ENCODE assay signal across 27 mouse cellular contexts in the genomic region with DNA sequence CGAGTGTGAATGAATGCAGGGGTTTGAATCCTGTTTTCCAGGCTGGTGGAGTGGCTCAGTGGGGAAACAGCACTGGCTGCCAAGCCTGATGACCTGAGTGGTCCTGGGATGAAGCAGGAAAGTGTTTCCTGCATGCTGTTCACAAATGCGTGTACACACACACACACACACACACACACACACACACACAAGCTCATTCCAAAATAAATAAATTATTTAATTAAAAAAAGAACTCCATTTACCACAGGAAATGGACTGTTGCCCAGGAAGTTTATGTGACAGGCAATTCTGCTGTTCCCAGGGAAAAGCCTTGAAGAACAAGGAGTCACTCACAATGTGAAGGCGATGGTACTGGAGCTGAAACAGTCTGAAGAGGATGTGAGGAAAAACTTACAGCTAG. TPM values are rescaled to one million over a fixed set of nuclear protein-coding genes. Genes with fewer than 3 reads are reported as not detected.
A peak's percentile ranks its signal among the peaks of the same experiment; 100 is the strongest.
DNase-seq lines count a peak whose midpoint lies in the region; ATAC-seq and TF ChIP-seq lines count a peak whose summit lies in the region.
"Had no signal": no experiment of that assay in that cellular context is flagged by ENCODE, and none has a peak within 500 bp of the region (broad histone marks: within the 10 kb centered on the region; RNA-seq: fewer than 3 reads in every experiment).

No protein-coding gene starts in this region.

- no peaks in the 10 kb centered on the region for H3K9me3 ChIP-seq in heart, embryonic 14.5 days (ENCODE audit: control insufficient read depth, low read length)
- no peaks in the 10 kb centered on the region for H3K9me3 ChIP-seq in lung, postnatal 0 days (ENCODE audit: low read length)
- H3K9me3 ChIP-seq: forebrain, embryonic 10.5 days; hindbrain, embryonic 15.5 days; intestine, embryonic 15.5 days; stomach, embryonic 15.5 days had no signal

- no peak for ATAC-seq in heart, embryonic 14.5 days (ENCODE audit: insufficient number of reproducible peaks, insufficient read depth, low FRiP score, low read depth)
- no peak; the same call in 1 of the 2 replicates for ATAC-seq in lung, postnatal 0 days
- ATAC-seq: intestine, embryonic 15.5 days; liver, postnatal 0 days; midbrain, embryonic 16.5 days had no signal

- WGBS in heart, embryonic 14.5 days: 64% methylated on average over 3 of the region's 3 CpGs
- WGBS in lung, postnatal 0 days: 74% methylated on average over 3 of the region's 3 CpGs
- WGBS in olfactory bulb, adult 2 months: 59% methylated on average over 3 of the region's 3 CpGs

- no peaks in the 10 kb centered on the region for H3K4me1 ChIP-seq in heart, embryonic 14.5 days (ENCODE audit: control insufficient read depth in 2 of 2, insufficient read depth in 2 of 2, low read length in 2 of 2)
- H3K4me1 ChIP-seq in lung, postnatal 0 days (ENCODE audit: insufficient read depth, low read depth, low read length): no peaks in the 10 kb centered on the region
- H3K4me1 ChIP-seq in olfactory bulb, adult 2 months (ENCODE audit: control insufficient read depth, insufficient read depth, low read length): peaks cover 9% of the 10 kb centered on the region
- H3K4me1 ChIP-seq: forebrain, embryonic 10.5 days; hindbrain, embryonic 15.5 days; intestine, embryonic 15.5 days; stomach, embryonic 15.5 days had no signal

- peak overlapping the region; percentile 63 to 72; a peak in 3 of 4 replicates for H3K27ac ChIP-seq in heart, embryonic 14.5 days (replicated peaks in 1 of 2; ENCODE audit: control insufficient read depth in 1 of 2, insufficient read depth in 1 of 2, low read depth in 2 of 2, low read length in 2 of 2)
- H3K27ac ChIP-seq in lung, postnatal 0 days (ENCODE audit: low read length): no peak overlapping the region
- peak overlapping the region; percentile 31; the same call in 1 of the 2 replicates for H3K27ac ChIP-seq in olfactory bulb, adult 2 months (ENCODE audit: insufficient read depth, low read depth, low read length)
- H3K27ac ChIP-seq: gastrocnemius, adult 2 months; hindbrain, embryonic 15.5 days; intestine, embryonic 15.5 days; left cerebral cortex, adult 2 months; macrophage; stomach, embryonic 15.5 days had no signal

- no peak overlapping the region for H3K4me2 ChIP-seq in heart, embryonic 14.5 days (ENCODE audit: low read length)
- H3K4me2 ChIP-seq in lung, postnatal 0 days (replicated peaks; ENCODE audit: low read depth, low read length): no peak overlapping the region
- H3K4me2 ChIP-seq: hindbrain, embryonic 15.5 days; intestine, embryonic 15.5 days; liver, embryonic 11.5 days; stomach, embryonic 15.5 days had no signal

- H3K9ac ChIP-seq in heart, embryonic 14.5 days (ENCODE audit: low read length): no peak overlapping the region
- H3K9ac ChIP-seq in lung, postnatal 0 days (replicated peaks; ENCODE audit: low read depth): no peak overlapping the region
- H3K9ac ChIP-seq: hindbrain, embryonic 15.5 days; intestine, embryonic 15.5 days; liver, postnatal 0 days; stomach, embryonic 15.5 days had no signal

- TF ChIP-seq EP300 in lung, postnatal 0 days (IDR thresholded peaks at IDR 0.05): no peak

- TF ChIP-seq POLR2A in olfactory bulb, adult 2 months (IDR thresholded peaks at IDR 0.05; ENCODE audit: insufficient read depth, low read depth, low read length): no peak

- peaks cover 100% of the 10 kb centered on the region for H3K36me3 ChIP-seq in heart, embryonic 14.5 days (ENCODE audit: control insufficient read depth, insufficient read depth, low read length)
- peaks cover 73% of the 10 kb centered on the region for H3K36me3 ChIP-seq in lung, postnatal 0 days (ENCODE audit: insufficient read depth, low read length)

- no peak overlapping the region for H3K4me3 ChIP-seq in heart, embryonic 14.5 days (ENCODE audit: control insufficient read depth in 1 of 2, insufficient read depth in 1 of 2, low read depth in 1 of 2, low read length in 2 of 2)
- H3K4me3 ChIP-seq in lung, postnatal 0 days (ENCODE audit: low read depth, low read length): no peak overlapping the region
- H3K4me3 ChIP-seq in olfactory bulb, adult 2 months (ENCODE audit: insufficient read depth, low read depth, low read length): no peak overlapping the region
- H3K4me3 ChIP-seq: forebrain, embryonic 10.5 days; gastrocnemius, adult 2 months; hindbrain, embryonic 15.5 days; intestine, embryonic 15.5 days; left cerebral cortex, adult 2 months; stomach, embryonic 15.5 days had no signal

- DNase-seq in heart, postnatal 25 days (ENCODE audit: low spot score): no peak
- peak; percentile 24 for DNase-seq in kidney, adult 9 months
- no peak for DNase-seq in kidney, adult 8-10 months
- DNase-seq in lung, postnatal 0 days (ENCODE audit: low spot score): peak; percentile 30
- DNase-seq in lung, postnatal 4 days: no peak
- no peak for DNase-seq in right cerebral cortex, postnatal 36 days (ENCODE audit: low spot score in 2 of 2)
- DNase-seq: adrenal gland, adult 2 months; cerebellum, adult 18-20 months; cerebellum, postnatal 14 days; gastrocnemius, adult 2 months; heart, postnatal 36 days; left cerebral cortex, postnatal 4 days; liver, postnatal 0 days; right cerebral cortex, adult 18-20 months; thymus, postnatal 25 days had no signal

- TF ChIP-seq CTCF in lung, postnatal 0 days (IDR thresholded peaks at IDR 0.05): no peak
- no peak for TF ChIP-seq CTCF in olfactory bulb, adult 2 months (IDR thresholded peaks at IDR 0.05; ENCODE audit: insufficient read depth, low read depth, low read length)

- H3K27me3 ChIP-seq in heart, embryonic 14.5 days (ENCODE audit: control insufficient read depth, insufficient read depth, low read length): no peaks in the 10 kb centered on the region
- no peaks in the 10 kb centered on the region for H3K27me3 ChIP-seq in lung, postnatal 0 days (replicated peaks; ENCODE audit: insufficient read depth, low read length)
- H3K27me3 ChIP-seq: hindbrain, embryonic 15.5 days; intestine, embryonic 15.5 days; stomach, embryonic 15.5 days had no signal

- intact Hi-C loops in heart, postnatal 25 days (cut with DNase I): no loop called here

RNA-seq across cellular contexts. Expression of a gene that starts 11.4 kb away (rescaled TPM):
- polyA plus RNA-seq in heart, embryonic 14.5 days (2014; fragmentation: Nextera tagmentation; extraction: Ambion mirVana): 27.5 and 28.0 TPM in 2 replicates
- total RNA-seq in heart, postnatal 25 days (2021): 10 to 100 TPM; 30.0 to 33.6 TPM
- 33.0 and 34.5 TPM in 2 replicates for polyA plus RNA-seq in lung, postnatal 0 days (2015; fragmentation: Nextera tagmentation; extraction: Ambion mirVana)
- polyA plus RNA-seq in olfactory bulb, adult 2 months (2012; ENCODE audit: insufficient read depth, insufficient read length, low replicate concordance, missing spikeins): not detected in 2 replicates

RNA-seq across cellular contexts. Expression of a gene that starts 33.8 kb away (rescaled TPM):
- 7.7 and 9.6 TPM in 2 replicates for polyA plus RNA-seq in heart, embryonic 14.5 days (2014; fragmentation: Nextera tagmentation; extraction: Ambion mirVana)
- under 1 TPM; 0.44 to 0.59 TPM for total RNA-seq in heart, postnatal 25 days (2021)
- polyA plus RNA-seq in lung, postnatal 0 days (2015; fragmentation: Nextera tagmentation; extraction: Ambion mirVana): 11.0 and 12.5 TPM in 2 replicates
- polyA plus RNA-seq in olfactory bulb, adult 2 months (2012; ENCODE audit: insufficient read depth, insufficient read length, low replicate concordance, missing spikeins): not detected in 2 replicates
- total RNA-seq: gastrocnemius, adult 2 months; MEL had no signal
- polyA plus RNA-seq: C2C12, macrophage had no signal

Comparison
In these comparisons a context has a peak if more than half of its experiments do, and no peak if none do; other contexts are left out.
1. DNase-seq: peak in kidney, adult 9 months (single experiment) and lung, postnatal 0 days (single experiment); none in heart, postnatal 25 days (single experiment), kidney, adult 8-10 months (0 of 2), lung, postnatal 4 days (0 of 2) and right cerebral cortex, postnatal 36 days (0 of 2).